Mouse (Mus musculus): ENCODE data around the gene Myo1a.

The Myo1a gene

DNA sequence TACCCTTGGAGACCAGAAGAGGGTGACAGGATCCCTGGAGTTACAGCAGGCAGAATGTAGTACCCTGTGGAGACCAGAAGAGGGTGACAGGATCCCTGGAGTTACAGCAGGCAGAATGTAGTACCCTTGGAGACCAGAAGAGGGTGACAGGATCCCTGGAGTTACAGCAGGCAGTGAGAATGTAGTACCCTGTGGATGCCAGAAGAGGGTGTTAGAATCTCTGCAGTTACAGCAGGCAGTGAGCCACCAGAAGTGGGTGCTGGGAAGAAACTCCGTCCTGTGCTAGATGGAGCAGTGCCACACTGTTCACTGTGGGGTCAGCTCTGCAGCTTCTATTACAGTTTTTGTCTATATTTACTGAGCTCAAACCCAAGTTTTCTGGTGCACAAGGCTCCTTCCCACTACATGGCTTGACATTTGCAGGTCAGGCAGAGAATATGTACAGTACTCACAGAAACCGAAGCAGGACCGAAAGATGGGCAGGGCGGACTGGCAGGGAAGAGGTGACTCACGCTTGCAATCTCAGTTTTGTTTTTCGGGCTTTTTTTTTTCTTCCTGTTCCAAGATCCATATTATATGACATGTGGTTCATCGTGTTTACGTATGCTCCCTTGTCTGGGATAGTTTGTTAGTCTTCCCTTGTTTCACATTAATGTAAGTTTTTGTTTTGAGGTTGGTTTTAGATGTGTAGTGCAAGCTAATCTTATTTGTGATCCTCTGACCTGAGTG, 30.0 kb upstream of the Myo1a start:
- peak; percentile 93 for DNase-seq (ENCODE audit: low spot score)

GRCm38 (mm10) chr10:127675859-127676398, 29.0 kb upstream of the Myo1a start:
- no peak for DNase-seq (ENCODE audit: low spot score)

GRCm38 (mm10) chr10:127676691-127677548, 28.1 kb upstream of the Myo1a start:
- DNase-seq (ENCODE audit: low spot score), result peak; percentile 93

DNA sequence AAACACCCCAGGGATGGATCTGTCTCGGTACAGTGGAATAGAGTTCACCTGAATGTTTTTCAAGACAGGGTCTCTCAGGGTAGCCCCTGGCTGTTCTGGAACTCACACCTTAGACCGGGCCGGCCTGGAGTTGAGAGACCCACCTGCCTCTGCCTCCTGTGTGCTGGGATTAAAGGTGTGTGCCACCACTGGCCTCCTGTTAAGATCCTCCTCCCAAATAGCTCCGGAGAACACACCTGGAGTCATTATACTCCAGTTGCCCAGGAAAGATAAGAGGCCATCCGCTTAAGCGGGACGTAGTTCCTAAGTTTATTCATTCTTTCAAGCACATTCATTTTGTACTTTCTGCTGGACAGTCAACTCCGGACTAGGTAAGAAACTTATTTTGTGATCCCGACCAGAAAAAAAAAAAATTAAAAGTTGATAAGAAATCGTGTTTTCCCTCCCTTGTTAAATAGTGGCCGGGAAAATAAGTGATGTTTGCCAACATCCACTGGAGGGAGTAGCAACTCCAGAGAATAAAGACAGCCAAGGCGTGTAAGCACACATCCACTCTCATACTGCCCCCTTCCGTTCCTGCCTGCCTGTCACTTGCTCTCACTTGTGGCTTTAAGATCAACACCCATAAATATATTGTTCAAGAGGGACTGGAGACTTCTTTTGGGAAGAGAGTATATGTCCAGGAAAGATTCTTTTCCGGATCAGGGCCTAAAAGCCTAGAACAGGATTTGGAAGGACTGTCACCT, 27.2 kb upstream of the Myo1a start:
- peak; percentile 68 for DNase-seq (ENCODE audit: low spot score)

DNA sequence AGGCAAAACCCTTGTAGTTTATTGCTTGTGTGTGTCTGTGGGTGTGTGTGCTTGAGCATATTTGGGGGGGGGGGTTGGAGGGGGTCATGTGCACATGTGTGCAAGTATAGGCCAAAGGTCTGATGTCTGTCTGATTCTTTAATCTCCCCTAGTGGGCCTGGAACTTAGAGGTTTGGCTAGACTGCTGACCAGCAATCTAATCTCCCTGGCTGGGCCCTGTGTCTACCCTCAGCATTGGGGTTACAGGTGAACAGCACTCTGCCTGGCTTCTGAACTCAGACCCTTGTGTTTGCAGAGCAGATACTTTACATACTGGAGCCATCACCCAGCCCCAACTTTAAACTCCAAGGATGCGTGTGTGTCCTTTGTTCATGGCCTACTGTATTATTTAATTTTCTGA, 25.8 kb upstream of the Myo1a start:
- DNase-seq (ENCODE audit: low spot score), result no peak

DNA sequence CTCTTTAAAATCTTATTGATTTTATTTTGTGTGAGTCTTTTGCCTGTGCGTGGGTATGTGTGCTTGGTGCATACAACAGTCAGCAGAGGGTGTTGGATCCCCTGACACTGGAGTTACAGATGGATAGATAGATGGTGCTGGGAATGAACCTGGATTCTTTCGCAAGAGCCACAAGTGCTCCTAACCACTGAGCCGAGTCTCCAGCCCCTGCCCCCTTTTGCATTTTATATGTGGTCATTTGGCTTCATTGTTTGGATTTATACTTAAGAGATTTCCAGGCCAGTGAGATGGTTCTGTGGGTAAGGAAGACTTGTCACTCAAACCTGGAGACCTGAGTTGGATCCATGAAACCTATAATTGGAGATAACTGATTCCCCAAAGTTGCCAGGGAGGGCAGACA, 25.1 kb upstream of the Myo1a start:
- no peak for DNase-seq (ENCODE audit: low spot score)

DNA sequence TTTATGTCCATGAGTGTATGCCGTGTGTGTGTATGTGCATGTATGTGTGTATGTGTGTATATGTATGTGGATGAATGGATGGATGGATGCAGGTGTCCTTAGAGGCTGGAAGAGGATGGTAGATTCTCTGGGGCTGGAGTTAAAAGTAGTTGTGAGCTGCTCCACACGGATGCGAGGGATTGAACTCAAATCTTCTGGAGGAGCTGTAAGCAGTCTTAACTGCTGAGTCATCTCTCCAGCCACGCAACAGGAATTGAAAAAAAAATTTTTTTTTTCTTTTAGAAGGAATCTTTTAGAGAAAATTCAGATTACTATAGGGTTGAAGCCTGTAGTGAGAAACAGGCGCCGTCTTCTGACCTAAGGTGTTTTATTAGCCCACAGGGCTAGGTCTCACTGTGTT, 22.1 kb upstream of the Myo1a start:
- no peak for DNase-seq (ENCODE audit: low spot score)

DNA sequence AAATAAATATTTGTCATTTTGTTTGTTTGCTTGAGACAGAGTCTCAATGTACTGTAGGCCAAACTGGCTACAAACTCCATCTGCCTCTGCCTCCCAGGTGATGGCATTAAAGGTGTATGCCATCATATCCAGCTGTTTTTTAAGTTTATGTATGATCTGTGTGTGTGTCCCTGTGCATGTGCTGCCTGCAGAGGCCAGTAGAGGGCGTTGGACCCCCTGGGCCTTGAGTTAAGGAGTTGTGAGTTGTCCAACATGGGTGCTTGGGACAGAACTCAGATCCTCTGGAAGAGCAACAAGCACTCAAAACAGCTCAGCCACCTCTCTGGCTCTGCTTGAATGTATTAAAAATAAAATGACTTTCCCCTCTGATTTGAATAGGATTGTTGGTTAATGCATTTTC, 13.9 kb upstream of the Myo1a start:
- no peak for DNase-seq (ENCODE audit: low spot score)

DNA sequence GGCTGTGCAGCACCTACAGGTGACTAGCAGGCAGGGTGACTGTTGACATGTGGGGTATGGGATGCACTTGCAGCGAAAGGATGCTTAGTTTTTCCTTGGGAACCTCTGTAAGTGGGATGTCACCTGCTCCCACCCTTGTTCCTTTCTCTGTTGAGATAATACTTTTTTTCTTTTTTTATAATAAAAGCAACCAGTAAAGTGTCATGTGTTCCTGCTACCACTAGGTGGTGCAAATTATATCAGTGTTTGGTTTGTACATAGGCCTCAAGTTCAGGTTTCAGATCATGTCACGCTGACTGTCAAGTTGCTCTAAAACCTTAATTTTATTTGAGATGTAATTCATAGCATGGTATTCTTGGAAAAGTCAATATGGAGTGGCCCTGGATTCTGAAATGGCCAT, 10.3 kb upstream of the Myo1a start:
- no peak for DNase-seq (ENCODE audit: low spot score)

DNA sequence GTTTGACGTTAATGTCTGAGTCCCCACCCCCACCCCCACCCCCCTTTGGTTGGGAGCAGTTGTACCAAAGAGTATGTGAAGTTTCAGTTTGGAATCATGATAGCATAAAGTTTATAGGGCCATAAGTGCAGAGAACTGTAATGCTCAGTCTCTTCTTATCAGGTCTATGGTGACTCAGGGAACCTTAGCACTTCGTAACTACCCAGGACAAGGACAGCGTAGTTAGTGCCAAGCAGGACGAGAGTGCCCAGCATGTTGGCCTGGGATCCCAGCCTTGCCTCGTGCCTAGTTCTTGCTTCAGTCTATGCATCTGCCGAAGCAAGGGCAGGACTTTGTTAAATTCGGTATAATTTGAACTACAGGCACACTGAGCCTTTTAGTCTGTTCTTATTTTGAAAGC, 9.2 kb upstream of the Myo1a start:
- DNase-seq (ENCODE audit: low spot score), result no peak

- DNase-seq (ENCODE audit: low spot score), result no peak
Observed at GRCm38 (mm10) chr10:127698966-127699365, 6.0 kb upstream of the Myo1a start.

DNA sequence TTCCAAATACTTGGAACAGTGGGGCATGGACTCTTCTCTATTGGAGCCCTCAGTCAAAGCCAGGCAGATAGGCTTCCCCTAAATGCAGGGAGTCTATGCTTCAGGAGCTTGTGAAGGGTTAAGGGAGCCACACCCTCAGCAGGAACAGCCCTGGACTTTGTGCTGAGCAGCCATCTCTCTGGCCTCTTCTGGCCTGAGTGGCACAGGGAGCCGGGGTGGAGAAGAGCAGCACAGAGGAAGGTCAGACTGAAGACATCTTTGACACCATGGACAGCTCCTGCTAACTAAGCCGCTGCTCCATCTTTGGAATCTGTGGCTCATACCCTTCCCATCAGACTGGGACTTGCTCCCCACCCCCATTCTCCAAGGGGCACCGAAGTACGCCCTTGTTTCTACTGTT, 1.7 kb upstream of the Myo1a start:
- DNase-seq (ENCODE audit: low spot score), result no peak

DNA sequence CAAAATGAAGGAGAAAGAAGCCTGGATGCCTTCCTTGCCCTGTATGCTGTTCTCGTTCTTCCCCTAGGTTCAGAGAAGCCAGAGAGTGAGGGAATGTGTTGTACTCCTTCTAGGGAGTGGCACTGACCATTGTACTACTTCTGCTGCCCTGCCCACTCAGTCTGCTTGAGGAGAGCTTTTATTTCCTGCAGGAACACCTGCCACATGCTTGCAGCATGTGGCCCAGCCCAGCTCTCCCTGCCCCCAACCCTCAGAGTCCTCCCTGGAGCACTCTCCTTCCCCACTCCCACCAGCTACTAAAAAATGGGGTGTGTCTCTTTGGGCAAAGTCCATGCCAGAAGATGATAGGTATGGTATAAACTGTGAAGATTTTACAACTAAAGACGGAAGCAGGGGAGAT, 677 bp upstream of the Myo1a start:
- no peak for DNase-seq (ENCODE audit: low spot score)

DNA sequence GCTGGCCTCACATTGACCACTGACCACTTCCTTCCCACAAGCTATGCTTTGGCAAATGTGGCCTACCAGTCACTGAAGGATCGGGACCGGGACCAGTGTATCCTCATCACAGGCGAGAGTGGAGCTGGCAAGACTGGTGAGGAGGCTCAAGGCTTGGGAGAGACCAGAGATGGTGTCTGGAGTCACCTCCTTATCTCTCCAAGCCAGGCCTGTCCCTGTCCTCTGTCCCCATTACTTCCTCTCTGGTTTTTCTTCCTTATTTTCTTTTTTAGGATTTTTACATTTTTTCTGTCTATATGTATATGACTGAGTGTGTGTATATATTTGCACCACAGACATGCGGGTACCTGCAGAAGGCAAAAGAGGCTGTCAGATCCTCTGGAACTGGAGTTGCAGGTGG, 813 bp downstream of the Myo1a start:
- DNase-seq (ENCODE audit: low spot score), result no peak

DNA sequence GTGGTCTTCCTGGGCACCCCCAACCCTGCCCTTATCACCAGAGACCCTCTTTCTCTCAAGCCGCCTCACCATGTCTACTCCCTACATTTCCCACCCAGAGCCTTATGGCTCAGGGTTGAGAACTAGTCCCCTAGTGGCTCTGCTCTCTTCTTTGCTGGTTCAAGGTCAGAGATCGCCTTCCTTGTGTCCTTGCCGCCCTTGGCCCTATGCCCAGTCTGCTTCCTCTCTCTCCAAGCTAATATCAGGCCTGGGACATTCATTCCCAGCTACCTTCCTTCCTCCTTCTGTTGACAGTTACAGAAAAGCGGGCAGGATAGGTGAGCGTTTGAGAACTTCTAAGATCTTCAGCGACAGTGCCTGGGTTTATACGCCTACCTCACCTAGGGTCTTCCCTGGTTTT, 2.8 kb downstream of the Myo1a start:
- DNase-seq (ENCODE audit: low spot score), result no peak

GRCm38 (mm10) chr10:127708850-127709370, 3.9 kb downstream of the Myo1a start:
- DNase-seq (ENCODE audit: low spot score), result no peak

- DNase-seq (ENCODE audit: low spot score), result no peak
Observed at GRCm38 (mm10) chr10:127710331-127710730, 5.4 kb downstream of the Myo1a start.

GRCm38 (mm10) chr10:127712736-127713135, 7.8 kb downstream of the Myo1a start:
- DNase-seq (ENCODE audit: low spot score), result no peak

DNA sequence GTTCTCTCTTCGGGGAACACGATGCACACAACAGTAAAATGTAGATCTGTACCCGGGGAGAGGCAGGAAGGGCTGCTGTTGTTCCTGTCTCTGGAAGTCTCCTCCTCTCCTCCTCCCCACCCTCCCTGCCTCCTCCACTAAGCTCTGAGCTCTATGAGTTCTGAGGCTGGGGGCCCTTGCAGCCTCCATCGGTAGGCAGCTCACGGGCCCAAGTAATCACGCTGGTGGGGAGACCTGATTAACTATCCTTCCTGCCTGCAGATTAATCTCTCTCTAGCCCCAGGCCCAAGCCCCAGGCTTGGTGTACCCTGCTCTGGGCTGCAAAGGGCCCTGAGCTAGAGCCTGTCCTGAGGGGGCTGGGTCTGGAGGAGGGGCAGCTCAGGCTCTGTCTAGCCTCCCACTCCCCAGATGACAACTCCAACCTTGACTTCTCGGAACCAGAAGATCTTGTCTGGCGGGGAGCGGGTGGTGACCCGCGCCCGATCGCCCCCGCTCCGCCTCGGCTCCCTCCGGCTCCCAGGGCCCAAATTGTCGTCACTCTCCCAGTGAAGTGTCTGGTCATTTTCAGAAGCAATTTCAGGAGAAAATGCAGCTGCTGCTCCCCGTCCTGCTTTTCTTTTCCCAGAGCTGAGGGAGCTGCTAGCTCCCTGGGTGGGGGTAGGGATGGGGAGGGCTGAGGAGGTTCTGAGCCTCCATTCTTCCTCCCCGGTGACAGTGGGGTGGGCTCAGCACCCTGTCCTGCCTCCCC, 16.9 kb downstream of the Myo1a start:
- DNase-seq (ENCODE audit: low spot score), result no peak

DNA sequence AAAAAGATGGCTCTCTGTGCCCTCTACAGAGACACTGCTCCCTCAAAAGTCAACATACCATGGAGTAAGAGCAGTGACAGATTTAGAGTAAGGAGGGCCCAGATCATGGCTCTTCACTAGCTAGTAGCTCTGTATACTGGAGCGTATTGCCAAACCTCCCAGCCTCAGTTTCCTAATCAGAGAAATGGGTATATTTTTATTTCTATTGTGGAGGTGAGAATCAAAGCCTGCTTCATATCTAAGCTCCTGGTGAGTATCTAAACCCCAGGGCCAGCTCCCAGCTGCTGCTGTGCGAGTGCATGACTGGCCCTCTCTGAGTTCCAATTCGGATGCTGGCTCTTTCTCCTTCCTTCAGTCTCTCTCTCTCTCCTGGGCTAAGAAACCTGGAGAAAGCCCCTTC, 19.2 kb downstream of the Myo1a start, which contains the start of gene Tac2:
Gene Tac2 (plus strand): TSS at position 301 of the 400 bp plus-strand sequence.
- DNase-seq (ENCODE audit: low spot score), result no peak

DNA sequence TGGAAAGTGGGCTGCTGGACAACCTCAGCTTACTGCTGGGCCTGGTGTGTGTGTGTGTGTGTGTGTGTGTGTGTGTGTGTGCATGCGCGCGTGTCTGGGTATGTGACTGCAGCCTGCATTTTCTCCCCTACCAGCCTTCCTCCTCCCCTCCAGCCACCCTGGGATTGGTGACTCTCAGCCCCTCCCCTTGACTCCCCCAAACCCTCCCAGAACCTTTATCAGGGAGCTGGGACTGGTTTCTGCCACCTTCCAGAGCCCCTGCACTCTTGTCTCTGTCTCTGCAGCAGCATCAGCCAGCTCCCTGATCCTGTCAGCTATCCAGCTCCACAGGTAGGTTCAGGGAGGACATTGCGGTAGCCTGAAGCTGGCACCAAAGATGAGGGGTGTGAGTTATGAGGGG, 20.2 kb downstream of the Myo1a start:
- no peak for DNase-seq (ENCODE audit: low spot score)
